Mouse (Mus musculus) midbrain, embryonic 15.5 days (tissue): ENCODE data around the gene Ccdc9b. TPM values are rescaled to one million over a fixed set of nuclear protein-coding genes. Genes with fewer than 3 reads are reported as not detected.

Experiments
- ATAC-seq: fragments of 200-750 bp; cut with Nextera tagmentation; replicated peaks from 2 replicates; pipeline ENCODE4 v1.8.0; 2017; ENCODE audit warnings: moderate TSS enrichment
- H3K27ac ChIP-seq: fragments of 300-500 bp; sonication (generic); 2 replicates; pipeline ENCODE4 v1.5.1; 2015; ENCODE audit warnings: mild to moderate bottlenecking, inconsistent platforms
- H3K27me3 ChIP-seq: fragments of 300-500 bp; sonication (generic); replicated peaks from 2 replicates; pipeline ENCODE4 v1.6.1; 2015; ENCODE audit warnings: inconsistent platforms
- H3K36me3 ChIP-seq: fragments of 300-500 bp; sonication (generic); replicated peaks from 2 replicates; pipeline ENCODE4 v1.6.1; 2015; ENCODE audit warnings: inconsistent platforms
- H3K4me1 ChIP-seq: fragments of 300-500 bp; sonication (generic); 2 replicates; pipeline ENCODE4 v1.6.1; 2015; ENCODE audit warnings: inconsistent platforms
- H3K4me2 ChIP-seq: fragments of 300-500 bp; sonication (generic); 2 replicates; pipeline ENCODE4 v1.6.1; 2015; ENCODE audit warnings: inconsistent platforms, mild to moderate bottlenecking, moderate library complexity
- H3K4me3 ChIP-seq: fragments of 300-500 bp; sonication (generic); 2 replicates; pipeline ENCODE4 v1.5.1; 2015; ENCODE audit warnings: mild to moderate bottlenecking, inconsistent platforms
- H3K9ac ChIP-seq: fragments of 300-500 bp; sonication (generic); 2 replicates; pipeline ENCODE4 v1.6.1; 2015; ENCODE audit warnings: mild to moderate bottlenecking, inconsistent platforms
- H3K9me3 ChIP-seq: fragments of 300-500 bp; sonication (generic); 2 replicates; pipeline ENCODE4 v1.6.1; 2016; ENCODE audit warnings: inconsistent platforms
- WGBS: fragments of 180-500 bp; shearing (Covaris S2); methylation state at CpG from one replicate; pipeline ENCODE4 v1.1.7; 2015; ENCODE audit warnings: mixed read lengths; 5-methylcytosine and 5-hydroxymethylcytosine counted together
- polyA plus RNA-seq: library from polyadenylated mRNA; unstranded; fragments of >200 nt; fragmentation: Nextera tagmentation; extraction: Ambion mirVana; gene quantifications from 2 replicates; pipeline ENCODE4 v1.2.1, GENCODE M21; 2015

The Ccdc9b gene
- polyA plus RNA-seq, 1 experiment from 2014 or later = 2.1 TPM

DNA sequence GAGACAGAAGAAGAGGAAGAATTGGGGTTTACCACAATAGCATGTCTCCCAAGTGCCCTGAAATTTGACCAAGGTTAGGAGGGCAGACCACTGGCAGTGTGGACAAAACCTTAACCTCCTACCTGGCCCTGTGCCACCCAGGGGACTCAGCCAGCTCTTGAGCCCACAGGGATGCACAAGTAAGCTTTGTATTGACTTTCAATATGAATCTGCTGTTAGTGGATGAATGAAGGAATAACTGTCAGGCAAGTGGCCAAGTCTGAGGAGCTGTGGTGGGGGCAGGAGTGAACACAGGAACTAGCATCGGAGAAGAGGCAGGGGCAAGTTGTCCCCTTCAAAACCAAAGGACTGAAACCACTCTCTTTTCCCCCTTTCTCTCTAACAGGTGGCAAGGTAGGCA, 12.9 kb upstream of the Ccdc9b start:
- Histone ChIP-seq H3K27me3 (no peaks in the 10 kb centered on the region), H3K4me2 (no peak overlapping the region), H3K9ac (no peak overlapping the region), H3K4me3 (no peak overlapping the region), H3K36me3 (no peaks in the 10 kb centered on the region), H3K9me3 (no peaks in the 10 kb centered on the region), H3K27ac (no peak overlapping the region), H3K4me1 (peaks cover 14% of the 10 kb centered on the region)
- WGBS = 63% methylated on average over 1 of the region's 1 CpGs
- ATAC-seq = no peak

GRCm38 (mm10) chr2:118774536-118774935, 12.1 kb upstream of the Ccdc9b start:
- H3K36me3 ChIP-seq = no peaks in the 10 kb centered on the region
- no peak overlapping the region for H3K9ac ChIP-seq
- no peak overlapping the region for H3K27ac ChIP-seq
- peaks cover 9% of the 10 kb centered on the region for H3K4me1 ChIP-seq
- no peak overlapping the region for H3K4me2 ChIP-seq
- no peak for ATAC-seq
- H3K4me3 ChIP-seq = no peak overlapping the region
- no peaks in the 10 kb centered on the region for H3K9me3 ChIP-seq
- 87% methylated on average over 2 of the region's 2 CpGs for WGBS
- H3K27me3 ChIP-seq = no peaks in the 10 kb centered on the region

DNA sequence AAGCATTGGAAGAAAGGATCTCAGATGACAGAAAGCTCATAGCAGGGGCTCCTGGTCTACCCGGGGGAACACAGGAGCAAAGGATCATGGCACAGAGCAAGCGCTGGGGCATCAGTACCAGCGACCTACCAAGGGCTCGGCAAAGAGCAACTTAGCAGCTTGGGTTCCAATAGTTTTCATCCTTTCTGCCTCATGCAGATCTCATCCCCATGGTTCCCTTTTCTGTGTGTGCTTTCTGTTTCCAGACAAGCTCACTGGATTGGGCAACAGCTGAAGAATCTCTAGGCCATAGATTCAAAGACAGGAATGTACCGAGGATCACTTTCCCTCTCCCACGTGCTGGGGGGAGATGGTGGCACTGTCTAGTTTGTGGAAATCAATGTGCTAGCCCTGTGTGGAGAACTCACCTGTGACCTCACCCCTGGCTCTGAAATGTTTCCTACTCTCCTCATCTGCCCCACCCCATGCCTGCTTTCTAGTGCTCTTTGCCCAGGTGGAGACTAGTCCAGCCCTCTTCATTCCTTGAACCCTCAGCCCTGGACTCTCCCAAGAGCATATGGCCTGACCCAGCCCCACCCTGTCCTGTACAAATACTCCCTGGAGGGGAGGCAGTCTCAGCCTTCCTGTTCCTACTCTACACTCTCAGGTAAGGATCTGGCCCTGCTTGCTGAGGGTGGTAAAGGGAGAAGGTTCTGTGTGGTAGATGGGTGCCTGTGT, 9.9 kb upstream of the Ccdc9b start, which contains the start of gene Phgr1:
Phgr1 (plus strand) TSS at position 612 of the 717 bp plus-strand sequence.
- H3K36me3 ChIP-seq = no peaks in the 10 kb centered on the region
- 0 out of 2 replicates have a peak, but pooled peaks have one; percentile 3 for ATAC-seq
- 84% methylated on average over 6 of the region's 6 CpGs for WGBS
- no peak within 1 kb of the TSS for H3K9ac ChIP-seq
- no peaks in the 10 kb centered on the region for H3K9me3 ChIP-seq
- H3K4me3 ChIP-seq = no peak within 1 kb of the TSS
- H3K27ac ChIP-seq = no peak within 1 kb of the TSS
- H3K4me1 ChIP-seq = 0 out of 2 replicates have a peak, but pooled peaks cover 3% of the 10 kb centered on the region
- H3K4me2 ChIP-seq = no peak within 1 kb of the TSS
- no peaks in the 10 kb centered on the region for H3K27me3 ChIP-seq

GRCm38 (mm10) chr2:118766041-118767033, 3.9 kb upstream of the Ccdc9b start:
- 80% methylated on average over 10 of the region's 10 CpGs for WGBS
- Histone ChIP-seq H3K4me3 (no peak overlapping the region), H3K4me1 (peaks cover 20% of the 10 kb centered on the region), H3K9ac (no peak overlapping the region), H3K36me3 (no peaks in the 10 kb centered on the region), H3K9me3 (no peaks in the 10 kb centered on the region), H3K27ac (no peak overlapping the region), H3K27me3 (no peaks in the 10 kb centered on the region), H3K4me2 (no peak overlapping the region)
- ATAC-seq = no peak

GRCm38 (mm10) chr2:118764875-118765274, 2.4 kb upstream of the Ccdc9b start:
- Histone ChIP-seq H3K36me3 (no peaks in the 10 kb centered on the region), H3K9ac (no peak overlapping the region), H3K27me3 (no peaks in the 10 kb centered on the region), H3K4me2 (no peak overlapping the region), H3K4me3 (no peak overlapping the region), H3K4me1 (peaks cover 26% of the 10 kb centered on the region), H3K9me3 (no peaks in the 10 kb centered on the region), H3K27ac (no peak overlapping the region)
- WGBS = 79% methylated on average over 5 of the region's 5 CpGs
- no peak for ATAC-seq

- H3K4me3 ChIP-seq = no peak overlapping the region
- no peak overlapping the region for H3K27ac ChIP-seq
- ATAC-seq = 0 out of 2 replicates have a peak, but pooled peaks have one; percentile 4
- H3K27me3 ChIP-seq = no peaks in the 10 kb centered on the region
- WGBS = 27% methylated on average over 11 of the region's 11 CpGs
- no peak overlapping the region for H3K9ac ChIP-seq
- no peaks in the 10 kb centered on the region for H3K36me3 ChIP-seq
- peak overlapping the region; percentile 23; the same call in 1 of the 2 replicates for H3K4me2 ChIP-seq
- H3K9me3 ChIP-seq = no peaks in the 10 kb centered on the region
- peaks cover 29% of the 10 kb centered on the region for H3K4me1 ChIP-seq
These were observed 1.8 kb upstream of the Ccdc9b start for GRCm38 (mm10) chr2:118764094-118764831.

DNA sequence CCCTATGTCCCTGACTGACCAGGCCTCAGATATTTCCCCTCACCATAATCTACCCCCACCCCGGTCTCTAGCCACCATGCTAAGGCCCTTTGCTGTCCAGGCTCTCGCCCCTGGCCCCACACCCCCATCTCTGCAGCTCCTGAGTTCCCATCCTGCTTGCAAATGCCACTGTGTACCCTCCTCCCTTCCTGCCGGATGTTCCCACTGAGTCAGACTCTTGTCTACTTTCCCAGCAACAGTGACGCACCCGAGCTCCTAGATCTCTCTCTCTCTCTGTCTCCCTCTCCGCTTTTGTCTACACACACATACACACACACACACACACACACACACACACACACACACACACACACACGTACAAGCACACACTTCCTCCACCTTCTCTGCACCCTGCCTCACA, 1.0 kb upstream of the Ccdc9b start:
- Histone ChIP-seq H3K27me3 (no peaks in the 10 kb centered on the region; the same call in 1 of the 2 replicates), H3K36me3 (no peaks in the 10 kb centered on the region), H3K27ac (0 out of 2 replicates have a peak overlapping the region, but pooled peaks have one; percentile 89), H3K9ac (no peak overlapping the region), H3K9me3 (no peaks in the 10 kb centered on the region), H3K4me1 (peaks cover 29% of the 10 kb centered on the region), H3K4me2 (no peak overlapping the region), H3K4me3 (no peak overlapping the region)
- no peak for ATAC-seq
- WGBS = 70% methylated on average over 7 of the region's 7 CpGs

GRCm38 (mm10) chr2:118762784-118763148, 305 bp upstream of the Ccdc9b start:
- ATAC-seq = no peak
- no peaks in the 10 kb centered on the region; the same call in 1 of the 2 replicates for H3K27me3 ChIP-seq
- H3K36me3 ChIP-seq = no peaks in the 10 kb centered on the region
- H3K27ac ChIP-seq = peak overlapping the region; percentile 89
- WGBS = 12% methylated on average over 10 of the region's 10 CpGs
- peak overlapping the region; percentile 38; the same call in 1 of the 2 replicates for H3K9ac ChIP-seq
- peaks cover 29% of the 10 kb centered on the region for H3K4me1 ChIP-seq
- peak overlapping the region; percentile 38 for H3K4me2 ChIP-seq
- H3K4me3 ChIP-seq = 0 out of 2 replicates have a peak overlapping the region, but pooled peaks have one; percentile 14
- no peaks in the 10 kb centered on the region for H3K9me3 ChIP-seq

- H3K27ac ChIP-seq = peak overlapping the region; percentile 89
- H3K9me3 ChIP-seq = no peaks in the 10 kb centered on the region
- H3K36me3 ChIP-seq = no peaks in the 10 kb centered on the region
- H3K27me3 ChIP-seq = no peaks in the 10 kb centered on the region; the same call in 1 of the 2 replicates
- peaks cover 29% of the 10 kb centered on the region for H3K4me1 ChIP-seq
- no peak overlapping the region for H3K4me3 ChIP-seq
- ATAC-seq = no peak
- 79% methylated on average over 12 of the region's 12 CpGs for WGBS
- peak overlapping the region; percentile 38; the same call in 1 of the 2 replicates for H3K4me2 ChIP-seq
- no peak overlapping the region for H3K9ac ChIP-seq
These were observed 1.1 kb downstream of the Ccdc9b start for GRCm38 (mm10) chr2:118761358-118761757.

DNA sequence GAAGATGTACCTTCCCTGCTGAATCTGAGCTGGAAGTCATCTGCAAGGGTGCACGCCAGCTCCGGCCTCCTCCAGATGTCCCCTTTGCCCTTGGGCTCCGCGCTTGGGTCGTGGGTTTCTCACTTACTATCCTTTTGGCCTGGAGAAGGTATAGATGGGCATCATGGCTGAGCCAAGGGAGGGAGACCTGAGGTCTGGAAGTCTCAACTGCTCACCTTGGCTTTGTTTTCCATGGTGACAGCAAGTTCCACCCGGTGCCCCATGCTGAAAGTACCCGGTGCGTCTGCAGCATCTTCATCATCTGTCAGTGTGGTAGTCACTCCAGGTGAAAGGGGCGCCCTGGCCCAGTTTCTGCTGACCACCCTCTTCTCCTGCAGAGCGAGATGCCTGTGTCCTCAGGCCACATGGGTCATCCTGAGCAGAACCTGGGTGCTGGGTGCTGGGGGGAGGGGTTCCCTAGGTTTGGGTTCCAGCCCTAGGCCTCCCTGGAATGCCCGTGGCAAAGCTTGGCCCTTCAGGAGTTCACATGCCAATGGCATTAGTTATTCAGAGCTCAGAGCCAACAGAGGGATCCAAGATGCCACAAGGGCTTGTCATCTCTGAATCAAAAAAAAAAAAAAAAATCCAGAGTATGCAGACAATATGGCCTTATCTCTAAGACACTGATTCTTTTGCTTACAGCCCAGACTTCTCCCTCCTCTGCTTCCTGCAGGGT, 2.0 kb downstream of the Ccdc9b start:
- no peak overlapping the region for H3K9ac ChIP-seq
- no peaks in the 10 kb centered on the region; the same call in 1 of the 2 replicates for H3K27me3 ChIP-seq
- no peak overlapping the region for H3K4me3 ChIP-seq
- H3K9me3 ChIP-seq = no peaks in the 10 kb centered on the region
- WGBS = 85% methylated on average over 11 of the region's 11 CpGs
- H3K4me2 ChIP-seq = no peak overlapping the region
- no peak overlapping the region for H3K27ac ChIP-seq
- H3K36me3 ChIP-seq = no peaks in the 10 kb centered on the region
- ATAC-seq = no peak
- H3K4me1 ChIP-seq = peaks cover 29% of the 10 kb centered on the region

DNA sequence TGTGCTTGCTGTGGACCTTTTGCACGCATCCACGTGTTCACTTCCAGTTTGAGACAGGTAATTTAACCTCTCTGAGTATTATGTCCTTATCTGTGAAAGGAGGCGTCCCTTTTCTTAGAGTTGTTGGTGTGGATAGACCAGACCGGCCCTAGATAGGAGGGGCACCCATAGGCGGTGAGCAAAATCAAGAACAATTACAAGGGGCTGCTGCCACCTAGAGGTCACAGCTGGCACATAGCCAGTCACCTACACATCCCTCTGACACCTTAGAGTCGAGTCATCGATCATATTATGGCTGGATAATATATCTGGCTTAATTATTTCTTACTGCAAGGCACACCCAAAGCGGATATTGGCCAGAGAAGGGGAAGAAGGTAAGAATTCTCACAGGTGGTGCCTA, 2.6 kb downstream of the Ccdc9b start:
- H3K4me1 ChIP-seq = peaks cover 29% of the 10 kb centered on the region
- H3K27ac ChIP-seq = no peak overlapping the region
- H3K4me3 ChIP-seq = no peak overlapping the region
- no peaks in the 10 kb centered on the region for H3K36me3 ChIP-seq
- H3K9me3 ChIP-seq = no peaks in the 10 kb centered on the region
- H3K4me2 ChIP-seq = peak overlapping the region; percentile 21
- no peaks in the 10 kb centered on the region; the same call in 1 of the 2 replicates for H3K27me3 ChIP-seq
- WGBS = 8% methylated on average over 8 of the region's 8 CpGs
- ATAC-seq = peak; percentile 59
- no peak overlapping the region for H3K9ac ChIP-seq
